Mouse (Mus musculus) c-Kit-positive CD71-negative TER-119-negative erythroid progenitor cells, embryonic 14.5 days (primary cell): ENCODE data around the gene Nsl1.

ENCODE experiments used
- DNase-seq: peaks from one replicate; pipeline ENCODE4 v3.0.0-alpha.2; 2013; ENCODE audit warnings: low read depth

Gene Nsl1

GRCm38 (mm10) chr1:191054870-191055532 is 7.8 kb upstream of the Nsl1 start:
- no peak for DNase-seq

DNA sequence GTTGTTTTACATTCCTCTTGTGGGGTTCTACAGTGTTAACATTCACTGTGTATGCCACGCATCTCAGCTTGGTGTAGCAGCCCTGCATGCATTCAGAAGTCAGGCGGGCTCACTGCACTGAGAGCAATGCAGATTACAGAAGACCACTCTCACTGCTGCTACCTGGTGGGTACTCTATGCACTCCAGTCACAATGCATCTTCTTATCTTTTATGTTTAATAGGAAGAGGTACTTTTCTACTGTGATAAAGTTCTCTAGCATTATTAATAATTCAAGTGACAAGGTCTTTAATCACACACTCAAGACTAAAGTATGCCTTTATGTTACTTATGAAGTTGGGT is 7.3 kb upstream of the Nsl1 start:
- DNase-seq: no peak

DNA sequence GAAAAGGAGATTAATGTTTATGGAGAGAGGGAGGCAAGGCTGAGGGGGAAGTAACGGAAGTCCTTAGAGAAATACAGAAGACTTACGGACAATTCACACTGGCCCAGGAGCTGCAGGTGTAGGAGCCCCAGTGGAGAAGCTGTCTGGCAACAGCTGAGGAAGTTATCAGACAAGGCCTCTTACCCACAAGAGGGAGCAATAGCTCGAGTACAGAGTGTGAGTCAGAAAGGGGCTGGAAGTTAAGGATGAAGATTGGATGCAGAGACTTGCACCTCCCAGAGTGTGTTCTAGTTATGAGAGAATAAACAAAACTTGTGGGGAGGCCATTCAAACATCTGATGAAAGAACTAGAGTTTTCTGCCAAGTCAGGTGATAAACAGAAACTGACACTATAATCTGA is 5.4 kb upstream of the Nsl1 start:
- no peak for DNase-seq

GRCm38 (mm10) chr1:191062241-191062780 is 501 bp upstream of the Nsl1 start:
- DNase-seq: no peak

DNA sequence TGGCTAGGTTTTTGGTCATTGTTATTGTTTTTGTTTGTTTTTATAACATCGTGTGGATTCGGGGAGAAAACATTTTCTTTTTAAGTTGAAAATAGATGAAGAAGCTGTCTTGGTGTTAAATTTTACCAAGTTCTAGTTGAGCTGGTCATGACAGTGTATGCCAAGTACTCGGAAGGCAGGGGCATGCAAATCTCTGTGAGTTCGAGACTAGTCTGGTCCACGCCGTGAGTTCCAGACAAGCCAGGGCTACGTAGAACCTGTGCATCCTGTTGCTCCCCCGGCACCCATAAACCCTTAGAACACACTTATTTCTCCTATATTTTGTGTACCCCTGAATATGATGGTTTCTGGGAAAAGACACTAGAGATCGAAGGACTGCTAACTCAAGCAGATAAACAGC is 888 bp downstream of the Nsl1 start:
- no peak for DNase-seq

DNA sequence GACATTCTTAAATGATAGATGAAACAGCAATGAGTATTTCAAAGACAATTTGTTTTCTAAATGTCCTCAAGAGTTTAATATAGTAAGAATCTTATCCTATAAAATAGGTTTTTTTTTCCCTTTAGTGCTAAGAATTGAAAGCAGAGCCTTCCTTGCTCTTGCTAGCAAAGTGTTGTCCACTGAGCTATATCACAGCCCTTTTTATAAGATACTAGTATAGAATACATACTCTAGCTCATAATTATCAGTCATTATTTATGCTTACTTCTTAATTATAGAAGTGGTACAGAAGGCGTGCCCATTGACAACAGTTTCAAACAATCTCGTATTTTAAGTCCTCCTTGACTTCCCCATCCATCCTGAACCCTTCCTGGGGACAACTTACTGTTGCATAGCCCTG is 1.7 kb downstream of the Nsl1 start:
- no peak for DNase-seq

GRCm38 (mm10) chr1:191065188-191065587 is 2.4 kb downstream of the Nsl1 start:
- DNase-seq: no peak

DNA sequence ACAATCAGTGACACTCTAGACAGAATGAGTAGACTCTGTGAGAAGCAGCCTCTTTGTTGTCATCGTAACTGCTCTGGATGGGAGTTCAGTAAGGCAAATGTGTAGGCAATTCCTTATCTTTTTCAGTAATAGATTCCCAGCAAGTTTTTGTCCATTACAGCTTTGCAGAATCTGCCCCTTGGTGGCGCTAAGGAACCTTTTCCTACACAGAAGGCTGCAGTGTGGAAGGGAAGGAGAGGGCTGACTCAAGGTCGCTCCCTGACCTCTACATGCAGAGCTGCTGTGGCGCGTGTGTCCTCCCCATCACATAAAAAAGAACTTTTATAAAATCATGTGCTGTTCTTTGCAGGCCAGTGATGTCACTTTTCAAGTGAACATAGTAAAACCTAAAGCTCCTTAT is 5.6 kb downstream of the Nsl1 start:
- no peak for DNase-seq

- DNase-seq: no peak
These were observed 7.4 kb downstream of the Nsl1 start for GRCm38 (mm10) chr1:191070259-191070658.

DNA sequence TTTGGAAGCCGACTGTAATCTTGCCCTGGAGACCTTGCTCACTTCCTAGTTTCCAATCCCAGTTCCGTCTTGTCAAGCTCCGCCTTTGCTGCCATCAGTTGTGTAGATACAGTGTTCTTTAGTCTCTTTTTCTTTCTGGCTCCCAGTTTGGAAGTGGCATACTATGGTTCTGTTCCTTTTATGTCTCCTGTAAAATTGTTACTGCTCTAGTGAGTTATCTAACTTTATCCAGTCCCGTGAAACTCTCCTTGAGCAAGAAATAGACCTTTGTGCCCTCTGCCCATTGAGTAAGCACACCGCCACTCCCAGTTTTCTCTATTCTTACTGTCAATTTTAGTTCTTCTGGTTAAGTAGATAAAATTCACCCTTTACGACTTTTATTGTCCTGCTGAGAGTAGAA is 8.8 kb downstream of the Nsl1 start:
- no peak for DNase-seq

- no peak for DNase-seq
These were observed 9.6 kb downstream of the Nsl1 start for GRCm38 (mm10) chr1:191072329-191072913.

- DNase-seq: no peak
These were observed 10.2 kb downstream of the Nsl1 start for GRCm38 (mm10) chr1:191073001-191073400.

DNA sequence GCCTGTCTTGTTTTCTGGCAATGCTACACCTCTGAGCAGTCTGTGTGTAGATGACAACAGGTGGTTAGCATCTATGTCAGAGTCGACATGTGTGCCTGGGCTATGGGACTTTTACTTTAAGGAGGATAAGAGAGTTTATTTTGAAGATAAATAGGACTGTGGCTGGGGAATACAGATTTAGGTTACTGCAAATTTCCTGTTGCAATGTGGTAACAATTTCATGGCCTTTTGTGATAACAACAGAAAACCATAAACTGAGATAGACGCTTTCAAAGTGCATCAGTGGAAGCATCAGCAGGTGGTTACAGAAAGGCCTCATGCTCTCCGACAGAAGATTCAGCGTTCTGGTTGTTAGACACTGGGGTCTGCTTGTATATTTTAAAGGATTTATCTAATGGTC is 10.7 kb downstream of the Nsl1 start:
- no peak for DNase-seq

DNA sequence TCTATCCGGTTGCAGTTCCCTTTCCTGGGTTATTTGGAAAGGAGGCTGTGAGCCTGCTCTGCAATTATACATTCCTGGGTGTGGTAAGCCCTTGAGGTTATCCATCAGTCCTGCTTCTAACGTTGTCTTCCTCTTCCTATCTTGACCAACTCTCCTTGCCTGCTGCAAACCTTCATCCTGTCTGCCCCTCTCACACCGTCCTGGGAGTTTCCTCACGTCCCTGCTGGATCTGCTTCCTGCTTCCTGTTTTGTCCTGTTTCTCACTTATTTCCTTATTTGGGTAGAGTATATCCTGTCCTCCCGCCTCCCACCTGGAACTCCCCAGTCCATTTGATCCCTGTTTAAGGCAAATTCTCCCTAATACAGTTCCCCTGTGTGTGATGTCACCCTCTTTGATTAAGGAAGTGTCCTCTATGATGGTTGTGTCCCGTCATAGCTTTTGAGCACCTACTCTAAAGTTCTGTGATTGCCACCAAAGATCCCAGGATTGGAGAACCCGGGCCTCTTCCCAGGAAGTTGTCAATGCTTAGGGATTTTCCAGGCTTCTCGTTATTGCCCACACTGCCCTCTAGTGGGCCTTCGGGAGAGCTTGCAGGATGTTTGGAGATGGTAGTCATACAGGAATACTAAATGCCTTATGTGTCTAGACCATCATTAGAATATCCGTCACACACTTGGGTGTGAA is 12.5 kb downstream of the Nsl1 start:
- no peak for DNase-seq

- DNase-seq: no peak
These were observed 20.4 kb downstream of the Nsl1 start for GRCm38 (mm10) chr1:191083230-191083629.

DNA sequence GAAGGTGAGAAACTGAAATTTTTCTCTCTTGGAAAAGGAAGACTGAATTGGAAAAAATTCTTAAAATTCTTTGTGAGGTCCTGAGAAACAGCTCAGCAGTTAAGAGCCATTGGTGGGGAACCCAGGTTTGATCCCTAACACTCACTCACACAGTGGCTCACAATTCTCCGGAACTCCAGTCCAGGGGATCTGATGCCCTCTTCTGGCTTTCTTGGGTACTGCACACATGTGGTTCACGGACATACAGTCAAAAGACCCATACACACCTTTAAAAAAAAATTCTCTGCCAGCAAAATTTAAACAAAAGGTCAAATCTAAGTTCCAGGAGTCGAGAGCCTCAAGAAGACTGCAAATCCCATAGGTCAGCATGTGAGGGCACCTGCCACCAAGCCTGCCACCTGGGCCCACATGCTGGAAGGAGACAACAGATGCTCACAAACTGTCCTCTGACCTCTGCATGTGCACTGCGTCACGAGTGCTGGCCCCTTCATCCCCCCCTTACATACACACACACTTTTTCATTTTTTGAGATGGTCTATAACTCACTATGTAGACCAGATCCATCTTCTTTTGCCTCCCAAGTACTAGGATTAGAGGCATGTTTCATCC is 22.2 kb downstream of the Nsl1 start:
- no peak for DNase-seq

DNA sequence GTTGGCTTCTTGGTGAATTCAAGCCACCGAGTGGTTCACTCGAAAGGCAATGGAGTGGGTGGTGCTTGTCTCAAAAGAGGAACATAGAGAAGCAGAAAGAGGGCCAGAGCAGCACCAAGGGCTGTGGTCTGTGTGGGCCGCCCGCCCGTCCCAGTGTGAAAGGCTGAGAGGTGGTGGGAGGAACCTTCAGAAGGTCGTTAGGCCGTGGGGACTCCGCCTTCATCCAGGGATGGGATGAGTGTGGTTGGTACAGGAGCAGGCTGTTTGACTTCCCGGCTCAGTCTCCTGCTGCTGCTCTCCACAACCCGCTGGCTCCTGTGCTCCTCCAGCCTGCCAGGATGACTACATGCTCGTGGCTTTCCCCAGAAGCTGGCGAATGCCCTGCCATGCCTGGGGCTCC is 22.8 kb downstream of the Nsl1 start:
- no peak for DNase-seq

DNA sequence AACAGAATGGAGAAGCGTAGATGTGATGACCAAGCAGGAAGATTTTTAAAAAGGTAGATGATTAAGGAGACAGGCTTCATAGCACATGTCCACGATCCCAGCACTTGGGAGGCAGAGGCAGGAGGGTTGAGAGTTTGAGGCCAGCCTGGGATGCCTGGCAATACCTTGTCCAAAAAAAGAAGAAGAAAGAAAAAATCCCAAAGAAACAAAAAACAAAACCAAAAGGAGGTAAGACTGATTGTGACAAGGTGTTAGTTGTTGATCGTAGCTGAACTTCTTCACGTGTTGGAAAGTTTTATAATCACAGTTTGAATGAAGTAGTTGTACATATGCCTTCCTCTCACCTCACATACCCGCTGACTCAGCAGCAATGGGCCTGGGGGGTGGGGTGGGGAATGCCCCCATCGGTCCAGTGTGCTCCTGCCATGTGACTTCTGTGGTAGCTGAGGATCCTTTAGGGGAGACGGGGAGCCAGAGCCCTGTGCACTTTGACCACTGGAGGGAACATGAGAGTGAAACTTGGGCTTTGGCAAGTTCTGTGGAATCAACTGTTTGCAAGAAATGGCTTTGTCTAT is 23.6 kb downstream of the Nsl1 start:
- DNase-seq: no peak

DNA sequence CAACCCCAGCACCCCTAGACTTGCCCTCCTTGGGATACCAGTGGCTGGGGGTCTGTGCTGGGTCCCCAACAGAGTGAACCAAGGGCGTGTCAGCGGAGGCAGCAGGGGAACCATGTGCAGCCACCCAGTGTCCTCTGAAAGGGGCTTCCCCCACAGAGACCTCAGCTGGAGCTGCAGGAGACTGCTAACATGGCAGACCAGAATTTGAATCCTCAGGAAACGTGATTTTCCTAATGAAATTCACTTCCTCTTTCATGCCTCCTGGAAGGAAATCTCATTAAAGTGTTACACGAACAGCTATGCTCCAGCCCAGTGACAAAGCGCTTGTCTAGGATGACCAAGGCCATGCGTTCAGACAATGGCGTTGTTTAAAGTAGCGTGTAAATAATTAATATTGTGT is 24.1 kb downstream of the Nsl1 start:
- no peak for DNase-seq

DNA sequence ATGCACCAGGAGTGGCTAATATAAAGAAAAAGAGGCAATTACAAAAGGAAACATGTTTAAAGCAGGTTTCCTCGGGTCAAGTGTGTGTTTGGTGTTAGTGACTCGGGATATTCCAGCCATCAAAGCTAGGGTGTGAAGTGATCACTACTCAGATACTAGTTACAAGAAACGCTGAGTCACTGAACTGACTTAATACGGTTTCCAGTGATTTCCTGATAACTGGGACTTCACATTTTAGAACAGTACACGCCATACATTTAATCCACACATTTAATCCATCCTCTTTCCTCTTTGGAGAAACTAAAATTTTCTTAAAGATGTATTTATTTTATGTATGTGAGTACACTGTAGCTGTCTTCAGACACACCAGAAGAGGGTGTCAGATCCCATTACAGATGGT is 25.1 kb downstream of the Nsl1 start:
- no peak for DNase-seq

- no peak for DNase-seq
These were observed 26.5 kb downstream of the Nsl1 start for GRCm38 (mm10) chr1:191089355-191089754.

- no peak for DNase-seq
These were observed 29.2 kb downstream of the Nsl1 start for GRCm38 (mm10) chr1:191092050-191092449.

- DNase-seq: no peak
These were observed 30.8 kb downstream of the Nsl1 start for GRCm38 (mm10) chr1:191093578-191093977.
